In the genomic region with DNA sequence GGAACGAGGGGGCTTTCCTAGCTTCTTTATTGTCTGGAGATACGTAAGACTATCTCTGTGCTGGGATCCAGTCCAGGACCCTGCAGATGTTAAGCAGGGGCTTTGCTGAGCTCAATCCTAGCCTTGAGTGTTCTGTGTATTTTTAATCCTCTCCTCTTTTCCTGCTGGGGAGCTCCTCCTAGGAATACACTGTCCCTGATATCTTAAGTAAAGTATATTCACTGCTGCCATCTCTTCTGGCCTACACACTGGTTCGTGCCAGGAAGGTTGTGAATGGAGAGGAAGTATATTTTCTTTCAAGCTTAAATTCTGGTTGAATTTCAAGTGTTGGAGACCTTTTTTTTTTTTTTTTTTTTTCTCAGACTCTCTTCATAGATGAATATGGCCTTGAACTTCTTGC, we compare ENCODE assay signal across 40 mouse cellular contexts. TPM values are rescaled to one million over a fixed set of nuclear protein-coding genes. Genes with fewer than 3 reads are reported as not detected.
"Had no signal": no experiment of that assay in that cellular context is flagged by ENCODE, and none has a peak within 500 bp of the region (broad histone marks: within the 10 kb centered on the region; RNA-seq: fewer than 3 reads in every experiment).

No protein-coding gene starts in this region.

- H3K27me3 ChIP-seq: heart, embryonic 13.5 days; heart, embryonic 15.5 days; hindbrain, embryonic 12.5 days; kidney, embryonic 15.5 days; limb, embryonic 13.5 days; limb, embryonic 15.5 days; liver, embryonic 12.5 days had no signal

- ATAC-seq: hindbrain, embryonic 16.5 days; intestine, embryonic 16.5 days; liver, embryonic 12.5 days had no signal

- H3K36me3 ChIP-seq: heart, embryonic 13.5 days; heart, embryonic 15.5 days; hindbrain, embryonic 12.5 days; kidney, embryonic 15.5 days; limb, embryonic 13.5 days; limb, embryonic 15.5 days; liver, embryonic 12.5 days had no signal

- H3K4me2 ChIP-seq: heart, embryonic 11.5 days; heart, embryonic 13.5 days; heart, embryonic 15.5 days; hindbrain, embryonic 12.5 days; hindbrain, embryonic 14.5 days; kidney, embryonic 15.5 days; limb, embryonic 13.5 days; limb, embryonic 15.5 days; liver, embryonic 12.5 days had no signal

- DNase-seq: gastrocnemius, postnatal 14 days; gastrocnemius, postnatal 36 days; heart, adult 2 months; heart, postnatal 14 days; heart, postnatal 36 days; kidney, adult 11 months; kidney, adult 2 months; kidney, adult 9 months; kidney, postnatal 14 days; kidney, postnatal 36 days; layer of hippocampus, adult 9-11 months; layer of hippocampus, postnatal 36 days; left cerebral cortex, postnatal 4 days had no signal

- H3K9me3 ChIP-seq: heart, embryonic 13.5 days; heart, embryonic 15.5 days; hindbrain, embryonic 12.5 days; kidney, embryonic 15.5 days; limb, embryonic 13.5 days; limb, embryonic 15.5 days; liver, embryonic 12.5 days had no signal

- H3K27ac ChIP-seq: heart, adult 2 months; heart, embryonic 13.5 days; heart, embryonic 15.5 days; hindbrain, embryonic 12.5 days; hindbrain, embryonic 14.5 days; kidney, embryonic 15.5 days; kidney, postnatal 0 days; limb, embryonic 13.5 days; limb, embryonic 15.5 days; liver, embryonic 12.5 days had no signal

- H3K9ac ChIP-seq: heart, embryonic 13.5 days; heart, embryonic 15.5 days; hindbrain, embryonic 12.5 days; hindbrain, embryonic 14.5 days; kidney, embryonic 15.5 days; limb, embryonic 13.5 days; limb, embryonic 15.5 days; liver, embryonic 12.5 days had no signal

- H3K4me3 ChIP-seq: heart, adult 2 months; heart, embryonic 13.5 days; heart, embryonic 15.5 days; hindbrain, embryonic 12.5 days; kidney, embryonic 15.5 days; limb, embryonic 13.5 days; limb, embryonic 15.5 days; liver, embryonic 12.5 days had no signal

RNA-seq across cellular contexts. Expression of a gene that starts 23.0 kb away (rescaled TPM):
- total RNA-seq: gastrocnemius, adult 18-20 months; gastrocnemius, adult 8-10 months; gastrocnemius, postnatal 14 days; gastrocnemius, postnatal 36 days; heart, adult 2 months; heart, postnatal 14 days; heart, postnatal 36 days; hematopoietic stem cell, adult 5-6 weeks; layer of hippocampus, adult 18-20 months; layer of hippocampus, adult 8-10 months; layer of hippocampus, postnatal 14 days; layer of hippocampus, postnatal 36 days; left cerebral cortex, adult 18-20 months; left cerebral cortex, adult 8-10 months; left cerebral cortex, postnatal 10 days; left cerebral cortex, postnatal 25 days; liver, adult 2 months had no signal
- polyA plus RNA-seq: heart, adult 2 months; heart, embryonic 11.5 days; heart, embryonic 13.5 days; heart, embryonic 15.5 days; heart, postnatal 0 days; hindbrain, embryonic 12.5 days; hindbrain, embryonic 14.5 days; hindbrain, embryonic 16.5 days; intestine, embryonic 14.5 days; intestine, embryonic 16.5 days; kidney, embryonic 15.5 days; kidney, postnatal 0 days; large intestine, adult 2 months; limb, embryonic 11.5 days; limb, embryonic 15.5 days; liver, adult 2 months; liver, embryonic 12.5 days had no signal

RNA-seq across cellular contexts. Expression of a gene that starts 23.6 kb away (rescaled TPM):
- total RNA-seq: gastrocnemius, adult 18-20 months; gastrocnemius, adult 8-10 months; gastrocnemius, postnatal 14 days; gastrocnemius, postnatal 36 days; heart, adult 2 months; heart, postnatal 14 days; heart, postnatal 36 days; liver, adult 2 months had no signal
- polyA plus RNA-seq: heart, adult 2 months; heart, embryonic 13.5 days; heart, embryonic 15.5 days; heart, postnatal 0 days; large intestine, adult 2 months; liver, adult 2 months had no signal
